Mouse (Mus musculus) stomach, adult 2 months (tissue): ENCODE data around the gene Zdhhc22. TPM values are rescaled to one million over a fixed set of nuclear protein-coding genes. Genes with fewer than 3 reads are reported as not detected.

Experiments
- polyA plus RNA-seq: library from polyadenylated mRNA; depleted of rRNA; stranded (reverse); fragments of >200 nt; gene quantifications from 2 replicates; pipeline ENCODE4 v1.2.3, GENCODE M21; 2012; rRNA removed

The Zdhhc22 gene
- 0.18 and 0.59 TPM in 2 replicates for polyA plus RNA-seq

DNA sequence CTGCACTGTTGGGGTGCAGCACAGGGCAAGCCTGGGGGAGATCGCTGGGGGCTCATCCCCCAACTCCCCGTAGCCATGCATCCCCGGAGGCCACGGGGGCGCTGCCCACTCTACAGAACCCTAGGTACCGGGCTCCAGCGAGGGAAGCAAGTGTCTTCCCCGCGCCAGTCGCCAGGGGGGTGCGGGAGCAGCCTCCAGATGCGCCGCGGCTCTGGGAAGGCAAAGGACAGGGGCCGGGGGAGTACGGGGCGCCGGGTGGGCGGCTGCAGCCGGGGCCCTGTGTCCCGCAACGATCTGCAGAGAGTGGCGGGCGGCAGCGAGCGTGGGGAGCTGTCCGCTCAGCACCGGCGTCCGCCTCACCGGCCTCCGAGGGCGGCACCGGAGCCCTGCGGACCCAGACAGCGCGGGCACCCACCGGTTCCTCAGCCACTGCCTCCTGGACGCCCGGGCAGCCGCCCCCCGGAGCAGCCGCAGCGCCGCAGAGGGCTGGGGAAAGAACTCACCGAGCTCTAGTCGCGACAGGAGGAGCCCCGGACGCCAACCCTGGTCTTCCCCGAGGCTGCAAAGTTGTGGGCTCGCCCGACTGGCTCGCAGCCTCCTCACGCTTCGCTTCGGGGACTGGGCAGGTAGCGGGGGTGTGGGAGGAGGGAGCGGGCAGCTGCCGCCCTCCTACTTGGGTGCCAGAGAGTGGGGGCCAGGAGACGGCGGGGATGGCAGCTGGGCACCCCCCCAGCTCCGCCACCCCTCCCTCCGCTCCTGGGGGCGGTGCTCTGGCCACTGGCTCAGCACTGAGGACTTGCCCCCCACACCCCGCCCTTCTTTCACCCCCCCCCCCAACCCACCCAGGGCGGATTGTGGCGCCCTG, at the start of gene Zdhhc22:
Gene Zdhhc22 (minus strand): TSS at position 541 of the 865 bp plus-strand sequence.

DNA sequence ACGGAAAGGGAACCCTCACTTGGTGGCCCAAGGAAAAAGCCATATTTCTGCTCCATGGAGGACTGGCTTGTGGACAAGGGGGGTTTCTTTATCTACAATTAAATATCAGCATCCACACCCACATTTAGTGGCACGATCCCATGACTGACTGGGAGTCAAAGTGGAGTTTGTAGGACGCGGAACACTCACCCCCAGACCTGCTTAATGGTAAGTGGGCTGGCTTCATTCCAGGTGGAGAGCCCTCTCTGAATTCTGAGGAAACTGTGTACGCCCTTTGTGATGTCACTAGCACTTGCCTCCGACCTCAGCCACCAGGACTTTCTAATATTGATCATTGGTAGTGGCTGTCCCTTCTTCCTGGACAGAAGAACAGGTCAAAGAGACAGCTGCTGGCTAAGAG, 30.8 kb upstream of the Zdhhc22 start, which contains the start of gene Tmem63c:
Gene Tmem63c (plus strand): TSS at position 301 of the 400 bp plus-strand sequence.

GRCm38 (mm10) chr12:86946862-86947574, 43.2 kb downstream of the Zdhhc22 start, which contains the start of gene Cipc:
TSS of gene Cipc (plus strand) at chr12:86947043.

Other genes starting within 250 kb of the Zdhhc22 start
- gene Irf2bpl, start 105.6 kb downstream of the Zdhhc22 start, polyA plus RNA-seq: 20.0 and 29.7 TPM in 2 replicates
- gene Cipc, start 43.4 kb downstream of the Zdhhc22 start, polyA plus RNA-seq: 10.7 and 10.8 TPM in 2 replicates
- 0.19 and 0.44 TPM in 2 replicates for gene Tmem63c, start 30.9 kb upstream of the Zdhhc22 start, polyA plus RNA-seq
- 16.4 and 19.2 TPM in 2 replicates for gene Ngb, start 112.1 kb upstream of the Zdhhc22 start, polyA plus RNA-seq
- gene Gstz1, start 156.7 kb upstream of the Zdhhc22 start, polyA plus RNA-seq: 7.0 and 12.2 TPM in 2 replicates
- gene Pomt2, start 157.5 kb upstream of the Zdhhc22 start, polyA plus RNA-seq: 4.0 and 4.1 TPM in 2 replicates
- not detected in 2 replicates for gene Samd15, start 209.3 kb upstream of the Zdhhc22 start, polyA plus RNA-seq
- 0.51 and 0.65 TPM in 2 replicates for gene Tmed8, start 210.0 kb upstream of the Zdhhc22 start, polyA plus RNA-seq
- not detected in 2 replicates for gene Noxred1, start 248.3 kb upstream of the Zdhhc22 start, polyA plus RNA-seq